ENCODE assay signal across 10 mouse cellular contexts in the genomic region with DNA sequence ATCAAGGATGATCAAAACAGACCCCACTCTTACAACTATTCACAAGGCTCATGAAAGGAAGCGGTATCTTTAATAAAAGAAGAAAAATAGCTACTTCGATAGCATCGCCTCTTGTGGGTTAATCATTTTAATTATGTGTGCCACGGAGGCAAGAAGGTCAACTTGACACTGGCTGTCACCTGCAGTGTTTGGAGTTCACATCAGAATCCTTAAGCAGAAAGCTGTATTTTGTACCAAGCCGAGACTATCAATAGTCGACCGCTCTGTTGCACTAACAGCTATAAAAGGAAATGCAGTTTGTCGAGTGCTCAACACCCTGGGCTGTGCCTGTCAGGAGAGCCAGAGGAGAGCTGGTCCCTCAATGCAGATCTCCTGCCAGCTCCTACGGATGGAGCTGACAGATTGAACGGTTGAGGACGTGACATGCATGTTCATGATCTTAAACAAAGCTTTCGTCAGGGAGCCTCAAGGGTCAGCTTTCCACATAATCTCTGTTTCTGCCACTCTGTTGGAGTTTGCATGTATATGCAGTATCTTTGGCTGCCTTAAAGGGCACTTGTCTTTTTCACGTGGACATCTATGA.
DNase-seq lines count a peak whose midpoint lies in the region; ATAC-seq lines count a peak whose summit lies in the region.
"Had no signal": no experiment of that assay in that cellular context is flagged by ENCODE, and none has a peak within 500 bp of the region (broad histone marks: within the 10 kb centered on the region; RNA-seq: fewer than 3 reads in every experiment).

No protein-coding gene starts in this region.

- 54% methylated on average over 13 of the region's 13 CpGs for WGBS in embryonic facial prominence, embryonic 11.5 days
- 58% methylated on average over 13 of the region's 13 CpGs for WGBS in embryonic facial prominence, embryonic 10.5 days
- WGBS in limb, embryonic 10.5 days = 59% methylated on average over 13 of the region's 13 CpGs

- no peak overlapping the region for H3K4me3 ChIP-seq in embryonic facial prominence, embryonic 11.5 days (ENCODE audit: low read depth, low read length)
- H3K4me3 ChIP-seq in embryonic facial prominence, embryonic 10.5 days = no peak overlapping the region
- no peak overlapping the region for H3K4me3 ChIP-seq in limb, embryonic 10.5 days
- H3K4me3 ChIP-seq: embryonic facial prominence, embryonic 13.5 days had no signal

- no peak overlapping the region for H3K9ac ChIP-seq in embryonic facial prominence, embryonic 11.5 days (replicated peaks; ENCODE audit: low read length)
- H3K9ac ChIP-seq: embryonic facial prominence, embryonic 13.5 days had no signal

- no peaks in the 10 kb centered on the region for H3K4me1 ChIP-seq in embryonic facial prominence, embryonic 11.5 days (ENCODE audit: control insufficient read depth, insufficient read depth, low read length)
- H3K4me1 ChIP-seq in embryonic facial prominence, embryonic 10.5 days = peaks cover 52% of the 10 kb centered on the region
- H3K4me1 ChIP-seq in limb, embryonic 10.5 days = peaks cover 61% of the 10 kb centered on the region

- H3K27ac ChIP-seq in embryonic facial prominence, embryonic 11.5 days (replicated peaks; ENCODE audit: low read depth, low read length) = no peak overlapping the region
- H3K27ac ChIP-seq in embryonic facial prominence, embryonic 10.5 days (replicated peaks) = no peak overlapping the region
- H3K27ac ChIP-seq in limb, embryonic 10.5 days = peak overlapping the region; percentile 43
- H3K27ac ChIP-seq: embryonic facial prominence, embryonic 13.5 days had no signal

- DNase-seq in embryonic facial prominence, embryonic 11.5 days (ENCODE audit: low spot score) = peak; percentile 26
- DNase-seq in embryonic facial prominence, embryonic 10.5 days (ENCODE audit: low spot score) = no peak
- DNase-seq in right cerebral cortex, postnatal 4 days = peak; percentile 22
- DNase-seq in right cerebral cortex, postnatal 36 days (ENCODE audit: low spot score in 2 of 2) = no peak
- no peak for DNase-seq in limb, embryonic 10.5 days (ENCODE audit: low spot score)
- DNase-seq in frontal cortex, postnatal 25 days (ENCODE audit: low spot score in 2 of 2) = no peak
- DNase-seq in thymus, postnatal 36 days = no peak
- DNase-seq: thymus, adult 2 months had no signal

- no peaks in the 10 kb centered on the region for H3K27me3 ChIP-seq in embryonic facial prominence, embryonic 11.5 days (ENCODE audit: control insufficient read depth, insufficient read depth, low read length)
- no peaks in the 10 kb centered on the region for H3K27me3 ChIP-seq in embryonic facial prominence, embryonic 10.5 days (replicated peaks; ENCODE audit: low read depth, poor library complexity, severe bottlenecking)
- no peaks in the 10 kb centered on the region for H3K27me3 ChIP-seq in limb, embryonic 10.5 days (ENCODE audit: low read depth, poor library complexity, severe bottlenecking)
- H3K27me3 ChIP-seq: embryonic facial prominence, embryonic 13.5 days had no signal

- no peak; the same call in 1 of the 2 replicates for ATAC-seq in embryonic facial prominence, embryonic 11.5 days (replicated peaks; ENCODE audit: insufficient number of reproducible peaks, low FRiP score, low TSS enrichment, low read depth)
- ATAC-seq in CD4-positive, CD25-positive, alpha-beta regulatory T cell, adult 4 months = no peak

- H3K9me3 ChIP-seq in embryonic facial prominence, embryonic 11.5 days (replicated peaks; ENCODE audit: control insufficient read depth, low read length) = no peaks in the 10 kb centered on the region
- no peaks in the 10 kb centered on the region for H3K9me3 ChIP-seq in embryonic facial prominence, embryonic 10.5 days
- H3K9me3 ChIP-seq in limb, embryonic 10.5 days (replicated peaks) = no peaks in the 10 kb centered on the region
- H3K9me3 ChIP-seq: embryonic facial prominence, embryonic 13.5 days had no signal

- no peaks in the 10 kb centered on the region for H3K36me3 ChIP-seq in embryonic facial prominence, embryonic 11.5 days (replicated peaks; ENCODE audit: control insufficient read depth, insufficient read depth, low read depth, low read length)
- no peaks in the 10 kb centered on the region for H3K36me3 ChIP-seq in embryonic facial prominence, embryonic 10.5 days (replicated peaks)
- H3K36me3 ChIP-seq in limb, embryonic 10.5 days = no peaks in the 10 kb centered on the region
- H3K36me3 ChIP-seq: embryonic facial prominence, embryonic 13.5 days had no signal

- no peak overlapping the region for H3K4me2 ChIP-seq in embryonic facial prominence, embryonic 11.5 days (ENCODE audit: low read depth, low read length)
- H3K4me2 ChIP-seq: embryonic facial prominence, embryonic 13.5 days had no signal

Comparison
In these comparisons a context has a peak if more than half of its experiments do, and no peak if none do; other contexts are left out.
1. DNase-seq: peak in embryonic facial prominence, embryonic 11.5 days (single experiment) and right cerebral cortex, postnatal 4 days (single experiment); none in embryonic facial prominence, embryonic 10.5 days (single experiment), right cerebral cortex, postnatal 36 days (0 of 2), limb, embryonic 10.5 days (single experiment), frontal cortex, postnatal 25 days (0 of 2) and thymus, postnatal 36 days (0 of 2).